Mouse (Mus musculus): ENCODE data around the gene Cep295nl. TPM values are rescaled to one million over a fixed set of nuclear protein-coding genes. Genes with fewer than 3 reads are reported as not detected.
A peak's percentile ranks its signal among the peaks of the same experiment; 100 is the strongest.
"Not testable (repeated sequence)": the region's sequence is repeated elsewhere in the genome, so short reads cannot be mapped to it uniquely, and the experiment has no call there.

The Cep295nl gene
- polyA plus RNA-seq, 1 experiment from 2014 or later, result 1.2 TPM

GRCm38 (mm10) chr11:118317129-118317528 is 25.2 kb downstream of the Cep295nl start:
- WGBS, result 20% methylated on average over 7 of the region's 7 CpGs
- ATAC-seq (ENCODE audit: insufficient number of reproducible peaks, low FRiP score, low TSS enrichment, low read depth), result no peak
- no peak overlapping the region for H3K4me2 ChIP-seq
- no peaks in the 10 kb centered on the region for H3K9me3 ChIP-seq
- no peak overlapping the region for H3K27ac ChIP-seq
- no peak overlapping the region for H3K4me3 ChIP-seq
- no peaks in the 10 kb centered on the region for H3K27me3 ChIP-seq
- H3K9ac ChIP-seq, result no peak overlapping the region
- peaks cover 75% of the 10 kb centered on the region for H3K36me3 ChIP-seq
- peaks cover 9% of the 10 kb centered on the region for H3K4me1 ChIP-seq

GRCm38 (mm10) chr11:118316231-118316806 is 26.0 kb downstream of the Cep295nl start:
- no peak overlapping the region for H3K4me2 ChIP-seq
- ATAC-seq (ENCODE audit: insufficient number of reproducible peaks, low FRiP score, low TSS enrichment, low read depth), result no peak
- 83% methylated on average over 8 of the region's 8 CpGs for WGBS
- no peak overlapping the region for H3K27ac ChIP-seq
- peaks cover 1% of the 10 kb centered on the region; the same call in 1 of the 2 replicates for H3K4me1 ChIP-seq
- H3K4me3 ChIP-seq, result no peak overlapping the region
- no peak overlapping the region for H3K9ac ChIP-seq
- H3K36me3 ChIP-seq, result peaks cover 83% of the 10 kb centered on the region
- no peaks in the 10 kb centered on the region for H3K27me3 ChIP-seq
- H3K9me3 ChIP-seq, result no peaks in the 10 kb centered on the region

- Histone ChIP-seq H3K9ac (no peak overlapping the region), H3K36me3 (peaks cover 86% of the 10 kb centered on the region), H3K9me3 (0 out of 2 replicates have a peak, but pooled peaks cover 14% of the 10 kb centered on the region), H3K4me2 (no peak overlapping the region), H3K4me3 (no peak overlapping the region), H3K27me3 (no peaks in the 10 kb centered on the region), H3K4me1 (no peaks in the 10 kb centered on the region), H3K27ac (no peak overlapping the region)
- ATAC-seq (ENCODE audit: insufficient number of reproducible peaks, low FRiP score, low TSS enrichment, low read depth), result no peak
- WGBS, result 75% methylated on average over 6 of the region's 6 CpGs
These were observed 30.1 kb downstream of the Cep295nl start for GRCm38 (mm10) chr11:118312132-118312723.

GRCm38 (mm10) chr11:118307962-118308361 is 34.3 kb downstream of the Cep295nl start:
- WGBS, result 86% methylated on average over 2 of the region's 2 CpGs

GRCm38 (mm10) chr11:118303959-118304358 is 38.3 kb downstream of the Cep295nl start:
- 92% methylated on average over 4 of the region's 4 CpGs for WGBS
- H3K4me3 ChIP-seq; H3K9me3 ChIP-seq; H3K27ac ChIP-seq; H3K27me3 ChIP-seq; H3K4me2 ChIP-seq; H3K9ac ChIP-seq; ATAC-seq (ENCODE audit: insufficient number of reproducible peaks, low FRiP score, low TSS enrichment, low read depth); H3K4me1 ChIP-seq: not testable (repeated sequence)
- H3K36me3 ChIP-seq, result peaks cover 58% of the 10 kb centered on the region

More at GRCm38 (mm10) chr11:118307962-118308361, 34.3 kb downstream of the Cep295nl start:
- not testable (repeated sequence) for ATAC-seq (ENCODE audit: insufficient number of reproducible peaks, low FRiP score, low TSS enrichment, low read depth); H3K4me1 ChIP-seq; H3K27me3 ChIP-seq; H3K9ac ChIP-seq; H3K4me2 ChIP-seq; H3K4me3 ChIP-seq; H3K27ac ChIP-seq
- H3K9me3 ChIP-seq, result 0 out of 2 replicates have a peak, but pooled peaks cover 14% of the 10 kb centered on the region
- peaks cover 67% of the 10 kb centered on the region for H3K36me3 ChIP-seq

GRCm38 (mm10) chr11:118298810-118299209 is 43.5 kb downstream of the Cep295nl start:
- H3K4me3 ChIP-seq, result no peak overlapping the region
- ATAC-seq (ENCODE audit: insufficient number of reproducible peaks, low FRiP score, low TSS enrichment, low read depth), result peak; percentile 42; the same call in 1 of the 2 replicates
- no peak overlapping the region for H3K4me2 ChIP-seq
- no peak overlapping the region for H3K27ac ChIP-seq
- peaks cover 40% of the 10 kb centered on the region for H3K36me3 ChIP-seq
- H3K9ac ChIP-seq, result no peak overlapping the region
- H3K4me1 ChIP-seq, result no peaks in the 10 kb centered on the region
- 56% methylated on average over 2 of the region's 2 CpGs for WGBS
- no peaks in the 10 kb centered on the region for H3K27me3 ChIP-seq
- no peaks in the 10 kb centered on the region for H3K9me3 ChIP-seq

- Histone ChIP-seq H3K27ac (no peak overlapping the region), H3K4me2 (no peak overlapping the region), H3K4me3 (no peak overlapping the region), H3K4me1 (no peaks in the 10 kb centered on the region), H3K9ac (no peak overlapping the region), H3K9me3 (no peaks in the 10 kb centered on the region), H3K27me3 (no peaks in the 10 kb centered on the region), H3K36me3 (peaks cover 32% of the 10 kb centered on the region)
- no peak for ATAC-seq (ENCODE audit: insufficient number of reproducible peaks, low FRiP score, low TSS enrichment, low read depth)
- WGBS, result 85% methylated on average over 3 of the region's 3 CpGs
These were observed 44.3 kb downstream of the Cep295nl start for GRCm38 (mm10) chr11:118297967-118298366.

GRCm38 (mm10) chr11:118295026-118295425 is 47.3 kb downstream of the Cep295nl start:
- no peak overlapping the region for H3K9ac ChIP-seq
- WGBS, result 78% methylated on average over 2 of the region's 2 CpGs
- H3K27me3 ChIP-seq, result no peaks in the 10 kb centered on the region
- H3K36me3 ChIP-seq, result peaks cover 3% of the 10 kb centered on the region
- peaks cover 4% of the 10 kb centered on the region; the same call in 1 of the 2 replicates for H3K4me1 ChIP-seq
- H3K27ac ChIP-seq, result no peak overlapping the region
- H3K4me2 ChIP-seq, result no peak overlapping the region
- H3K9me3 ChIP-seq, result no peaks in the 10 kb centered on the region
- no peak for ATAC-seq (ENCODE audit: insufficient number of reproducible peaks, low FRiP score, low TSS enrichment, low read depth)
- H3K4me3 ChIP-seq, result no peak overlapping the region

- no peak overlapping the region for H3K9ac ChIP-seq
- peaks cover 5% of the 10 kb centered on the region; the same call in 1 of the 2 replicates for H3K36me3 ChIP-seq
These were observed 49.6 kb downstream of the Cep295nl start for GRCm38 (mm10) chr11:118292671-118293070.

GRCm38 (mm10) chr11:118289999-118290889 is 52.1 kb downstream of the Cep295nl start, which contains the start of gene Usp36:
Gene Usp36 (minus strand): TSS chr11:118290244.
- Histone ChIP-seq H3K4me1 (peaks cover 14% of the 10 kb centered on the region), H3K27me3 (no peaks in the 10 kb centered on the region), H3K36me3 (peaks cover 24% of the 10 kb centered on the region), H3K9ac (peak within 1 kb of the TSS; percentile 93), H3K4me2 (peak within 1 kb of the TSS; percentile 79), H3K9me3 (no peaks in the 10 kb centered on the region), H3K27ac (peak within 1 kb of the TSS; percentile 91), H3K4me3 (peak within 1 kb of the TSS; percentile 92)
- WGBS, result under 1% methylated on average over 68 of the region's 68 CpGs
- ATAC-seq (ENCODE audit: insufficient number of reproducible peaks, low FRiP score, low TSS enrichment, low read depth), result peak; percentile 97

More at GRCm38 (mm10) chr11:118292671-118293070, 49.6 kb downstream of the Cep295nl start:
- Histone ChIP-seq H3K9me3 (no peaks in the 10 kb centered on the region), H3K4me1 (peaks cover 14% of the 10 kb centered on the region), H3K4me2 (no peak overlapping the region), H3K27me3 (no peaks in the 10 kb centered on the region), H3K27ac (no peak overlapping the region), H3K4me3 (no peak overlapping the region)
- ATAC-seq (ENCODE audit: insufficient number of reproducible peaks, low FRiP score, low TSS enrichment, low read depth), result no peak
- 64% methylated on average over 6 of the region's 6 CpGs for WGBS

- peaks cover 14% of the 10 kb centered on the region for H3K4me1 ChIP-seq
- no peaks in the 10 kb centered on the region for H3K27me3 ChIP-seq
- H3K9me3 ChIP-seq, result no peaks in the 10 kb centered on the region
- ATAC-seq (ENCODE audit: insufficient number of reproducible peaks, low FRiP score, low TSS enrichment, low read depth), result no peak
- H3K9ac ChIP-seq, result peak overlapping the region; percentile 93
- peak overlapping the region; percentile 89 for H3K27ac ChIP-seq
- WGBS, result 0% methylated on average over 22 of the region's 22 CpGs
- H3K4me2 ChIP-seq, result peak overlapping the region; percentile 79
- H3K36me3 ChIP-seq, result peaks cover 31% of the 10 kb centered on the region
- peak overlapping the region; percentile 92 for H3K4me3 ChIP-seq
These were observed 52.7 kb downstream of the Cep295nl start for GRCm38 (mm10) chr11:118289562-118289961.
